Comparison of ENCODE assay signal across 19 mouse cellular contexts in the genomic region with DNA sequence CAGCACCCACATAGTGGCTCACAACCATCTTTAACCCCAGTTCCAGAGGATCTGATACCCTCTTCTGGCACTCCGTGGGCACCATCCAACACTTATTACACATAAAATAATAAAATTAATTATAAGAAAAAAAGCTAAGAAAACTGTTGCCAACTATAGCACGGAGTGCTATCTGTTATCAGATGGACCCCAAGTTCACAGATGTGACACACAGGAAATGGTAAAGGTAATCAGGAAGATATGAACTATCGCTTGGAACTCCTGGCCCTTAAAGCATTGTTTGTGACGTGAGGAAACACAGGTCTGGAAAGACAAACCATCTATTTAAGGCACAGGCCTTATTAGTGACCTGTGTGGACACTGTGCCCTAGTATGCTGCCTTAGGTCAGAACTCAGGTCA. TPM values are rescaled to one million over a fixed set of nuclear protein-coding genes. Genes with fewer than 3 reads are reported as not detected.
DNase-seq lines count a peak whose midpoint lies in the region; ATAC-seq and TF ChIP-seq lines count a peak whose summit lies in the region.
"Had no signal": no experiment of that assay in that cellular context is flagged by ENCODE, and none has a peak within 500 bp of the region (broad histone marks: within the 10 kb centered on the region; RNA-seq: fewer than 3 reads in every experiment).

No protein-coding gene starts in this region.

- peaks cover 0 to 6% of the 10 kb centered on the region in 2 experiments; a peak in 2 of 4 replicates for H3K36me3 ChIP-seq in MEL (ENCODE audit: control insufficient read depth in 1 of 2, insufficient read depth in 2 of 2, low read length in 2 of 2)
- no peaks in the 10 kb centered on the region for H3K36me3 ChIP-seq in forebrain, embryonic 11.5 days (ENCODE audit: control insufficient read depth, insufficient read depth, low read length)
- H3K36me3 ChIP-seq: G1E had no signal

- peak; percentile 9 for DNase-seq in MEL (ENCODE audit: low read depth, low spot score)
- DNase-seq in forebrain, embryonic 11.5 days (ENCODE audit: low spot score): no peak
- DNase-seq: adrenal gland, adult 2 months; adrenal gland, adult 8-10 months; adrenal gland, postnatal 10 days; adrenal gland, postnatal 14 days; adrenal gland, postnatal 25 days; adrenal gland, postnatal 36 days; B cell, adult 2 months; cerebellum, adult 11 months; cerebellum, adult 11-12 months; cerebellum, adult 18-20 months; cerebellum, adult 2 months; cerebellum, adult 8-10 months had no signal

- no peak for TF ChIP-seq RAD21 in MEL (IDR thresholded peaks at IDR 0.05; ENCODE audit: low read depth, low read length)

- no peaks in the 10 kb centered on the region for H3K9me3 ChIP-seq in MEL (replicated peaks; ENCODE audit: insufficient read depth, low read length)
- no peaks in the 10 kb centered on the region for H3K9me3 ChIP-seq in forebrain, embryonic 11.5 days (ENCODE audit: control insufficient read depth, low read length)
- H3K9me3 ChIP-seq: G1E had no signal

- no peaks in the 10 kb centered on the region for H3K27me3 ChIP-seq in MEL (ENCODE audit: control insufficient read depth in 1 of 2, insufficient read depth in 2 of 2, low read length in 2 of 2)
- H3K27me3 ChIP-seq in forebrain, embryonic 11.5 days (ENCODE audit: control insufficient read depth, insufficient read depth, low read length): no peaks in the 10 kb centered on the region
- H3K27me3 ChIP-seq: CH12.LX, Patski had no signal

- TF ChIP-seq POLR2A in MEL (IDR thresholded peaks at IDR 0.05; ENCODE audit: control insufficient read depth in 1 of 2, insufficient read depth in 1 of 2, low read depth in 1 of 2, low read length in 2 of 2, poor library complexity in 1 of 2): no peak

- no peaks in the 10 kb centered on the region for H3K79me2 ChIP-seq in MEL (ENCODE audit: control insufficient read depth, insufficient read depth, low read length, poor library complexity)

- 87% methylated on average over 4 of the region's 4 CpGs for WGBS in forebrain, embryonic 11.5 days

- TF ChIP-seq EP300 in MEL (IDR thresholded peaks at IDR 0.05; ENCODE audit: low read depth in 1 of 2, low read length in 2 of 2): peak; percentile 41 to 49; a peak in 3 of 4 replicates

- ATAC-seq in forebrain, embryonic 11.5 days (replicated peaks; ENCODE audit: low FRiP score): no peak
- ATAC-seq: activated CD4-positive, CD25-positive, alpha-beta regulatory T cell, adult 4 months; CD4-positive, CD25-positive, alpha-beta regulatory T cell, adult 4 months; Patski had no signal

- no peak overlapping the region for H3K9ac ChIP-seq in MEL (ENCODE audit: control insufficient read depth, low read depth, low read length, poor library complexity, severe bottlenecking)
- H3K9ac ChIP-seq in forebrain, embryonic 11.5 days (ENCODE audit: low read length): no peak overlapping the region

- H3K4me2 ChIP-seq in forebrain, embryonic 11.5 days (ENCODE audit: low read depth, low read length, severe bottlenecking): no peak overlapping the region

- TF ChIP-seq CTCF in MEL (IDR thresholded peaks at IDR 0.05 in 2 of 3, conservative IDR thresholded peaks at IDR 0.05 in 1 of 3; ENCODE audit: control insufficient read depth in 1 of 3, insufficient read depth in 1 of 3, low read depth in 2 of 3, low read length in 3 of 3, poor library complexity in 1 of 3, severe bottlenecking in 1 of 3): no peak

- H3K4me1 ChIP-seq in MEL (ENCODE audit: control insufficient read depth in 1 of 2, insufficient read depth in 2 of 2, low read length in 2 of 2): peaks cover 2 to 9% of the 10 kb centered on the region in 2 experiments; a peak in 3 of 4 replicates
- no peaks in the 10 kb centered on the region for H3K4me1 ChIP-seq in forebrain, embryonic 11.5 days (replicated peaks; ENCODE audit: control insufficient read depth, insufficient read depth, low read length)

- no peak overlapping the region for H3K4me3 ChIP-seq in MEL (ENCODE audit: control insufficient read depth in 1 of 2, insufficient read depth in 1 of 2, low read depth in 2 of 2, low read length in 2 of 2)
- H3K4me3 ChIP-seq in forebrain, embryonic 11.5 days (ENCODE audit: low read depth, low read length): no peak overlapping the region

- no peak overlapping the region for H3K27ac ChIP-seq in MEL (ENCODE audit: control insufficient read depth, low read depth, low read length)
- H3K27ac ChIP-seq in forebrain, embryonic 11.5 days (ENCODE audit: low read depth, low read length): no peak overlapping the region

TF ChIP-seq in MEL, 35 proteins besides CTCF, POLR2A, EP300 and RAD21:
- peak; percentile 51 for TF ChIP-seq TCF12 (IDR thresholded peaks at IDR 0.05; ENCODE audit: low read depth, low read length)
- TF ChIP-seq GATA1 (IDR thresholded peaks at IDR 0.05; ENCODE audit: low read depth, low read length): peak; percentile 75
- peak; percentile 38; the same call in 1 of the 2 replicates for TF ChIP-seq ETS1 (IDR thresholded peaks at IDR 0.05; ENCODE audit: low read depth, low read length)
- no peak for TF ChIP-seq ELF1 (IDR thresholded peaks at IDR 0.05; ENCODE audit: low read depth, low read length)

RNA-seq across cellular contexts. Expression of gene Rbbp7, which starts 30.2 kb away (rescaled TPM):
- total RNA-seq in MEL (2012; rRNA removed): 377 and 416 TPM in 2 replicates
- polyA plus RNA-seq in MEL (2012; ENCODE audit: insufficient read depth in 1 of 2, insufficient read length in 2 of 2, low read depth in 1 of 2, low replicate concordance in 2 of 2, missing spikeins in 1 of 2): 100 to 1,000 TPM; 217 to 558 TPM
- polyA plus RNA-seq in forebrain, embryonic 11.5 days (2014; fragmentation: Nextera tagmentation; extraction: Ambion mirVana): 366 and 367 TPM in 2 replicates
